Mouse (Mus musculus) G1E (cell line): ENCODE results near the gene Tas2r143.

Source experiments
- CTCF ChIP-seq: IDR thresholded peaks from 2 replicates; pipeline ENCODE4 v1.5.1; 2012; ENCODE audit warnings: low read depth, low read length, inconsistent platforms, mixed read lengths
- GATA2 ChIP-seq: IDR thresholded peaks from 2 replicates; pipeline ENCODE4 v1.6.1; 2012; ENCODE audit warnings: low read depth, low read length, inconsistent platforms, borderline replicate concordance
- POLR2AphosphoS5 ChIP-seq: IDR thresholded peaks from 2 replicates; pipeline ENCODE4 v1.6.1; 2012; ENCODE audit warnings: low read depth, low read length, inconsistent platforms; ENCODE audit not compliant: insufficient replicate concordance
- TAL1 ChIP-seq: conservative IDR thresholded peaks from 2 replicates; pipeline ENCODE4 v1.6.1; 2012; ENCODE audit warnings: low read depth, low read length, inconsistent platforms, mixed read lengths

DNA sequence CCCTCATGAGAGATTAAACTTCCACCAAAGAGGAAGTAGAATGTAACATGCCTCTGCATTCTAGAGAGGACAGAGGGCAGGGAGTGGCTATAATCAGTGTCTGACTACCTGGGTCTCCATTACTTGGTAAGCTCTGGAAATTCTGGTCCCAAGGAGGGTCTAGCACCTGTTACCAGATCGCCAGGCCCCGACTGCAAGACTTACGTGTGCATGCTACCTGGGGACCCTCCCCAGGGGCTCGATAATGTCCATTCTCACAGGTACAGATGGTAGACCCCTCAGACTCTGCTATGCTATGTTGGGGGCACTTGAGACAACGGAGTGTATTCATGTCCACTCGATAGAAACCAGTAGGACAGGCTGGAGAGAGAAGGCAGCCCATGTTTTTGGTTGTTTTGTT is 34.8 kb upstream of the Tas2r143 start:
- TF ChIP-seq CTCF (no peak), TAL1 (no peak), GATA2 (no peak), POLR2AphosphoS5 (no peak)
